Mouse (Mus musculus) liver, adult (tissue): ENCODE measurements around the gene Cd164.

ENCODE experiments used
- GATA4 ChIP-seq: IDR thresholded peaks from 2 replicates; pipeline ENCODE4 v1.6.1; 2014; ENCODE audit warnings: mild to moderate bottlenecking, low read length; ENCODE audit not compliant: insufficient replicate concordance

Gene Cd164

GRCm38 (mm10) chr10:41553711-41554110, 34.5 kb downstream of the Cd164 start:
- no peak for TF ChIP-seq GATA4

DNA sequence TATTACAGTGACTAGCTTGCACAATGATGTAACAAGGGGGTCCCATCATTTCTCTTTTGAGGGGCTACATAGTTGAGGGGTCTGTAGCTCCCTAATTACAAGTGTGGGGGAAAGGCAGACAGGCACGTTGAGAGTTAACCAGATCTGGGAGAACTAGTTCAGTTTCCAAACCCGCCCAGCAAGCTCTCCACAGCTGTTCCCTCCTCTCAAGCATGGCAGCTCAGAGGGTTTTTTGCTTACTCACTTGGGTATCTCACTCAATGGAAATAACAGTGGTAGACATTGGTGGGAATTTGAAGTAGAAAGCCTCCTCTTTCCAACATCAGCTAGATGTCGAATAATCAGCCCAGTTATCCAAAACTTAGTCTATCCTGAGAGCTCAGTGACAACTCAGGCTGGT, 35.9 kb downstream of the Cd164 start:
- TF ChIP-seq GATA4, result no peak

DNA sequence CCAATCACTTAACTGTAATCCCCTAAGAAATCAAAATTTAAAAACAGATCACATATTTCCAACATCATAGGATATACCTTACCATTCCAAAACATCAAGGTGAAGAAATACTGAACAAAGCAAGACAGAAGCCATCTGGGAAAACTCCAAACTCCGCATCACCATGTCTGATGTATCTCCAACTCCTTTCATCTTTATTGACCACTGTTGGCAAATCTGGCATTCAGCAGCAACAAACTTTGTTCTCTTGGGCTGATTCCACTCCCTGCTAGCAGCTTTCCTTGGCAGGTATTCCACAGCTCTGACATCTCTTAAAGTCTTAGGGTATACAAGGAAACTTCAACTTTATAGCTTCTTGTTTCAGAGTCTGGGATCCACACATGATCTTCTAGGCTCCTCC, 39.2 kb downstream of the Cd164 start:
- no peak for TF ChIP-seq GATA4

DNA sequence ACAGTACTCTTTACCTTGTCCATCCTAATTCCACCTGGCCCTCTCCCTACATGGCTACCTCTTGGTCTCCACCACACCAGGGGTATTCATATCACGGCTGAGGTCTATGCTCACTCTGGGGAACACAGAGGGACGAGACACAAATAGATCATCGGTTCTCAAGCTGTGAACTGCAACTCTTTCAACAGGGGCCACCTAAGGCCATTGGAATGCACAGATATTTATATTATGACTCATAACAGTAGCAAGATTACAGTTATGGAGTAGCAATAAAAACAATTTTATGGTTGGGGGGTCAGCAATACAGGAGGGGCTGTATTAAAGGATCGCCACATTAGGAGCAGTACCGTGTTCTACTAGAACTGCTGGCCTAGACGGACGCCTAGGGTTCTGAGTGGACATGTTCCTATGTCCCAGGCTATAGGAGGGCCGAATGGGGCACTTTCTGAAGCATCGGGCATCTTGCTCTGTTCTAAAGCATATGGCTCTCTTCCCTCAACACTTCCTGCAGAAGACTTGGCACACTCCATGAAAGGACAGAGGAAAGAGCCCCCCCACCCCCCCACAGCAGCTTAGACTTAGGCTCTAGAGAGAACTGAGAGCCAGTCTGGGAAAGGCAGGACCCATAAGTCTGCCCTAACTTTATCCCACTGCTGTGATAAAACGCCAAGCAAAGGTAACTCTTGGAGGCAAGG, 42.6 kb downstream of the Cd164 start:
- TF ChIP-seq GATA4, result no peak

DNA sequence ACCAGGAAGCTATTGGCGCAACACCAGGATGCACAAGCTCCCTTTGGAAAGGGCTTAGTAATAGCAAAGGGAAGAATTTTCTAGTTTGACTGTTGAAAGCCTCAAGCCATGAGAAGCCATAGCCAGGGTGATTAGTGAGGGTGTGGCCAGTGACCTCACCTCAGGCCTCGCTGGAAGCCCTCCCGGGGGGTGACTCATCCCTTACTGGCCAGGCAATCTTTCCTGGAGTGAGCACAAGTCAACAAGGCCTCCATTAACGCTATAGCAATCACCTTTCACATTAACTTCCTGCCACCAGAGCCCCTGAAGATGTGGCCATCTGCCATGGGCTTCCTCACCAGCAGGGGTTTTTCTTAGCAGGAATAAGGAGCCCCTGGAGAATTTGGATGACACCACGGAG, 45.9 kb downstream of the Cd164 start:
- no peak for TF ChIP-seq GATA4

DNA sequence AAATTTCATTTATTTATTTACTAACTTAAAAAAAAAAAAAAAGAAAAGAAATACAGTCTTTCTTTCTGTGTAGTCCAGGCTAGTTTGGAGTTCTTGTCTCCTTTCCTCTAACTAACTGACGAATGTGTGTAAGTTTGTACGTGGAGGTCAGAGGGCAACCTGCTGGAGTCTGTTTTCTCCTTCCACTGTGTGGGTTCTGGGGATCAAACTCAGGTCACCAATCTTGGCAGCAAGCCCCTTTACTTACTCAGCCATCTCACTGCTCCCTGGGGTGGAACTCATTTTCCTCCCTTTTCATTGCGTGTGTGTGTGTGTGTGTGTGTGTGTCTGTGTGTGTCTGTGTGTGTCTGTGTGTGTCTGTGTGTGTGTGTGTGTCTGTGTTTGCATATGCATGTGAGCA, 49.1 kb downstream of the Cd164 start:
- no peak for TF ChIP-seq GATA4

DNA sequence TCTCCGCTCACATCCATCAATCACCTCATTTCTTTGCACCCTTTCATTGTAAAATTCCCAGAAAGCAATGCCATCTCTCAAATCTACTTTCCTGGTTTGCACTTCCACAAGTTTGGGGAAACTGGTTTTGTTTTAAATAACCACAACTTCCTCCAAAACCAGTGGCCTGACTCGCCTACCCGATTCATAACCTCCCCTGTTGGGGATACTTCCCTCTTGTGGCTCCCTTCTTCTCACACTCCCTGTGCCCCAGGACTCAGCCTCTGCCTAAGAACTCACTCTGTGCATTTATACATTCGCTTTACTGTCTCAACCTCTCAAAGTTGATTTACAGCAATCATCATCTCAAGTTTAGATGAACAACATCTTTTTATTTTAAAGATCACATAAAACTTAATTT, 51.9 kb downstream of the Cd164 start:
- no peak for TF ChIP-seq GATA4

- no peak for TF ChIP-seq GATA4
Measured at GRCm38 (mm10) chr10:41572274-41572673, 53.1 kb downstream of the Cd164 start.

DNA sequence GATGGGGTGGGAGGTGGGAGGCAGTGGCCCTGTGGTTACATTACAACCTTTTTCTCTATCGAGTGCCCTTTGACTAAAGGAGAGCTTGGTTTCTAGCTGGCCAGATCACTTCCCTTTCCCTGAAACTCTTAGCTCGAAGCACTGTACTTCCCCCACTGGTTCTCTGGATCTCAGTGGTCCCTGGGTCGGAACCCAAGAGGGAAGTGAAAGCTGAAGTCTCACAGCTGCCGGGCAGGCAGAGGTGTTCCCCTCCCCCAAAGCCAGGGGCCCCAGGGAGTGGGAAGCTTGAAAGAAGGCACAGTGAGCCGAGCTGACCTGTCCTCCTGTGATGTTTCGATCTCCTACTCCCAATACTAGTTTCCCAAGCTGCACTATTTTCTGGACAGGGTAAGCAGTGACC, 54.0 kb downstream of the Cd164 start:
- no peak for TF ChIP-seq GATA4

GRCm38 (mm10) chr10:41575451-41576327, 56.5 kb downstream of the Cd164 start:
- no peak for TF ChIP-seq GATA4

- no peak for TF ChIP-seq GATA4
Measured at GRCm38 (mm10) chr10:41576328-41576833, 57.2 kb downstream of the Cd164 start.

DNA sequence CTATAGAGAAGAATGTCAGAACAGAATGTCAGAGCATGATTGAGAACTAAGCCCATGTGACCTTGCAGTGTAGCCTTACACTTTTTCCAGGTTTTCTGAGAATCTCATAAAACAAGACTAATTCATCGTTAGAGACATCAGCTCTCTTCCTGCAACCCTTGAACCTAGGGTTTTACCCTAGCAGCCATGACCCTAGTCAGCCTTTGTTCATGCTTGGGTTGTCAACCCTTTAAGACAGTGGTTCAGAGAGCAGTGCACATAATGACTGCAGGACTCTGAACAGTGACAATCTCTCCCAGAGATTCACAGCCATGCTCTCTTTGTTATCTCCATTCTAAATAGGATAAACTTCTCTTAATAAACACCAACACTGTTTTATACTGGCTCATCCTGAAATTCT, 59.3 kb downstream of the Cd164 start:
- no peak for TF ChIP-seq GATA4

DNA sequence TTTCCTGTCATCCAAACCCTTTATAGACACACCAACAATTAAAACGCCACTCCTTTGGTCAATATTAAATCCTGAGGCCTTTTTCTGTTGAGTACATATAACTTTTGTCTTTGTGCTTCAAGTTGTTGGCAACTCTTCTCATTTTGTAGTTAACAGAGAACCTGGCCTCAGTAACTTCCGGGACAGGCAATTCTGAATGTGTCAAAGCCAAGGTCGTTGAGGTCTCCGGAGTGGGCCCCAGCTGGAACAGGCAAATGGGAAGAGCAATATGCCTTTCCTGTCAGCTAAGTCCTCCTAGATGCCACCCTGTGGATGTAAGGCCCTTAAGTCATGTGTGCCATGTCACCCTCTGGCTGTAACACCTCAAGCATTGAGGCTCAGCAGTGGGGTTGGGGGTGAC, 61.2 kb downstream of the Cd164 start:
- TF ChIP-seq GATA4, result no peak
